Mouse (Mus musculus) retina, embryonic 14.5 days (tissue): ENCODE results near the gene Rad21l.

Experiments
- DNase-seq: peaks from one replicate; pipeline ENCODE4 v3.0.0-alpha.2; 2015; ENCODE audit warnings: low spot score

Gene Rad21l

GRCm38 (mm10) chr2:151668433-151668832, at the start of gene Rad21l:
Rad21l (minus strand) TSS chr2:151668533.
- no peak for DNase-seq

DNA sequence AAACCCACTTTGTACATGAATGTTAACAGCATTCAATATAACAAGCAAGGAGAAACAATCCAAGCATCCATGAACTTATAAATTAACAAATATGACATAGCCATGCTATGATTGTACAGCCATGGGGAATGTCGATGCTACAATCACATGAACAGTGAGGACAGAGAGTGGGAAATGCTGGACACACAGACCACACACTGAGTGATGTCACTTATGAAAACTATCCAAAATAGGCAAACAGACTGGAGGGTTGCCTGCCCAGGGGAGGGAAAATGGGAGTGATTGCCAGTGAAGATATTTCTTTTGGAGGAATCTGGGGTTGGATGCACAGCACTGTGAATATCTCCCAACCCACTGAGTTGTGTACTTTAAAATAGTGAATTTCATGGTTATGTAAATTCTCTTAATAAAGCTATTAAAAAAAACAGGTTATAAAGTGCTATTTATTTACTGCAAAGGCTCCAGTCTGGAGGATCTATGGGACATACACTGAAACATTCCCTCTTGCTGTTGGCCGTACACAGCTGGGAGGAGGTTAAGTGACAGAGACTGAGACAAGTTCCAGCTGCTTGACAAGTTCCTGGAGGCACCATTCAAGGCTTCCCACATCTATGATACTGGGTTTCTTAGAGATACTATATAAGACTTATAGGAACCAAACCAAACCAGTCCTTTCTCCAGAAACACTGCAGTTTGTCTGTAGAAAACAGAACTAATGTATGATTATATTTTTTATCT, 48.2 kb upstream of the Rad21l start:
- DNase-seq: no peak

GRCm38 (mm10) chr2:151715526-151715925, 47.2 kb upstream of the Rad21l start:
- DNase-seq: no peak

DNA sequence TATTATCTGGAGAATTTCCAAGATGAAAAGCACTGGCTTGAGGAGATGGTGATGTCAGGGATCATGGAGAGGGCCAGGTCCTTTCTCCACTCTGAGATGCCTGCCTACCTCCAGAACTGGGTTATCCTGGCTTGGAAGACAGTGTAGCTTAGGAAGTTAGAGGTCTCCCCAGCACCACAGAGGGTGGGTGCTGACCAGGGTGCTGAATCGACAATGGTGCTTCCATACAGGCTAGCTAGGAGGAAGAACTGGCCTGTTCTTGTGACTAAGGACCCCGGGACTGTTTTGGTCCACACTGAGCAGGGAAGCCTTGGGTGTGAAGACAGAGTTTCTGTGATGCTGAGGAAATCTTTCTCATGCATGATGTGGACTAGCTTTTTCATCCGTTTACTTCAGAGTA, 44.3 kb upstream of the Rad21l start:
- peak; percentile 41 for DNase-seq

DNA sequence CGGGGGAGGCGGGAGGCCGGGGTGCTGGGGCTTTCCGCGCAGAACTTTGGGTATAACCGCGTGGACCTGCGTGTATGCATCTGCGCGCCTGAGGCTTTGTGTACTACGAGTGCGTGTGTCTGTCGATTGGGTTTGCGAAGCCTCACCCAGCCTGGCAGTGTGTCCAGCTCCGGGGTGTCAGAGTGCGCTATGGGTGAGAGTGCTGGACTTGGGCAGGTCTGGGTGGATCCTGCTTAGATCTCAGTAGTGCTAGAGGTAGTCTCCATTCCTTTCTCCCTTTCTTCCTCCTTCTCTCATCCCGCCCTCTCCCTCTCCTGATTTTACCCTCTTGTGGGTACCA, 34.5 kb upstream of the Rad21l start:
- DNase-seq: peak; percentile 23

GRCm38 (mm10) chr2:151702146-151702850, 34.0 kb upstream of the Rad21l start:
- peak; percentile 59 for DNase-seq

- peak; percentile 8 for DNase-seq
Observed at GRCm38 (mm10) chr2:151701231-151702145, 33.2 kb upstream of the Rad21l start, which contains the start of gene Tmem74b. Tmem74b (plus strand) TSS chr2:151702008.

- no peak for DNase-seq
Observed at GRCm38 (mm10) chr2:151682976-151683375, 14.6 kb upstream of the Rad21l start.

DNA sequence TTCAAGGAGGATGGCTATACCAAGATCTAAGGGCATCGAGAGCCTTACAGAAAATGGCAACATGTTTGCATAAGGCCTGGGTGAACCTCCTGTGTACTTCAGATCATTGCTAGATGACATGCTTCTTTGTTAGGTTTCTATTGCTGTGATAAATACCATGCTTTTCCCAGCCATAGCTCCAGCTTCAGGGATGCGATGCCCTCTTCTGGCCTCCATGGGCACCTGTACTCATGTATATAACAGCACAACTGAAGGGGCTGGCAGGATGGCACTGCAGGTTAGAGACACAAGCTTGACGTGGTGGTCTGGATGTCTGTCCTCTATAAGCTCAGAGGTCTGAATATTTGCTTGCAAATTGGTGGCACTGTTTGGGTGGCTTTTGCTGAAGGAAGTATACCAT, 14.0 kb upstream of the Rad21l start:
- DNase-seq: peak; percentile 55

DNA sequence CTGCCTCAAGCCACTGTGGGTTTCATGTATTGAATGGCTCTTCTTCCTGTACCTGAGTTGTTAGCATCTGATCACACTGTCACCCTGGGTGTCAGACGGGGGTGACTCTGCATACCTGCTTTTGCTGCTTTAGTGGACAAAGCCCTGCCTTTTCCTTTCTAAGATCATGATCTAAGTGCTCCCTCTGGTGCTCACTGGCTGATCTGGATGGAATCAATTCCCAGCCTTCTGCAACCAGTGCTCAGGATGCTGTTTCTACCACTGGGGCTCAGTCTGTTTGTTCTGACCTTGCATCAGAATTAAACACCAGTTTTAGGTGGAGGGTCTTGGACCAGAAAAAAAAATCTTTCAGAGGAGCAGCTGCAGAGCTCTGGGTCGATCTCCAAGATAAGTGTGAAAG, 7.9 kb upstream of the Rad21l start:
- peak; percentile 13 for DNase-seq

DNA sequence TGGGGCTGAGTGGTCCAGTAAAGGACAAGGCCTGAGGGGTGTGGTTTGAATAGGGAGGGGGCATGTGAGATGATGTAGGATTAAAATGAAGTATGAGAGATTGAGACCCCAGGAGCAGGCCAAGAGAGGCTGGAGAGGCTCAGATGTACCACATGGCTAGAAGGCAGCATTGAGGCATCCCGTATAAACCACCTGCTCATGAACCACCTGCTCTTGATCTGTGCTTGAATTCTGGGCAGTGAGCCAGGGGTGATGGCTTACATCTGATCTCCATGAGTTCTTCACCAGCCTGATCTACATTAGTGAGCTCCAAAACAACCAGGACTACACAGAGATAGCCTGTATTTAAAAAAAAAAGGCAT, 2.6 kb upstream of the Rad21l start:
- DNase-seq: no peak

DNA sequence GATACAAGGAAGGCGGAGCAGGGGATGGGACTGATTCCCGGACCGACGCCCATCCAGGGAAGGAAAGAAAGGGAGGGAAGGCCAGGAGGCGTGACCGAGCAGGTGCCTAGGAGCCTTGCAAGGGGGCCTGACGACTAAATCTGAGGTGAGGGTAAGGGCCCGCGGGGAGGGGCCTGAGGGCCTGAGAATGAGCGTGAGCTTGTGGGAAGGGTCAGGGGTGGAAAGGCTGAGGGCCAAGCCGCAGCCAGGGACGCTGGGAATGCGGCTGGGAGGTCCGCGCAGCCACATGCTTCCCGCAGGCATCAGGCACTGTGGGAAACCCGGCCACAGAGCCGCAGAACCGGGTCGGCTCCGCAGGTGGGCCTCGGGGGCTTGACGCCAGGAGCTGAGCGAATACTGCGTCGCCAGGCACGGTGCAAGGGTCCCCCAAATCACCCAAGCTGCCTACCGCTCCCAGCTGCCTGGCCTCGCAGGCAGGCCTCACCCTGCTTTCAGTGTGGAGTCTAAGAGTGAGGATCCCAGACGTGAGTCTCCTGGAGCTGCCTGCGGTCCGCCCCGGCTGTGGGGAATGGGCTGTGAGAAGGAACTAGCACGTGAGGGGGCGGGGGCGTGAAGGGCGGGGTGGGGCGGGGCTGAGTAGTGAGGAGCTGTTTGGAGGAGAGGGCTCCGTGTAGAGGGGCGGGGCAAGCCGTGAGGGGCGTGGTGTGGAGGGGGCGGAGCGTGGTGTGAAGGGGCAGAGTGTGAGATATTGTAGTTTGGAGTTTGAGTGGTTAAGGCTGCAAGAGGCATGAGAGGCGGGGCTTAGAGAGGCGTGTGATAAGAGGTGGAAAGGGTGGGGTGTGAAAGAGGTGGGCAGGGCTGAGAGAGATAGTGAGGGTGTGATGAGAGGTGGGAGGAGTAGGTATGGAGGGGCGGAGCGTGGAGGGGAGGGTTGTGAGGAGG, 2.0 kb upstream of the Rad21l start:
- peak; percentile 10 for DNase-seq

GRCm38 (mm10) chr2:151652053-151652452, 16.3 kb downstream of the Rad21l start:
- DNase-seq: no peak

GRCm38 (mm10) chr2:151636015-151636402, 32.3 kb downstream of the Rad21l start:
- DNase-seq: no peak

DNA sequence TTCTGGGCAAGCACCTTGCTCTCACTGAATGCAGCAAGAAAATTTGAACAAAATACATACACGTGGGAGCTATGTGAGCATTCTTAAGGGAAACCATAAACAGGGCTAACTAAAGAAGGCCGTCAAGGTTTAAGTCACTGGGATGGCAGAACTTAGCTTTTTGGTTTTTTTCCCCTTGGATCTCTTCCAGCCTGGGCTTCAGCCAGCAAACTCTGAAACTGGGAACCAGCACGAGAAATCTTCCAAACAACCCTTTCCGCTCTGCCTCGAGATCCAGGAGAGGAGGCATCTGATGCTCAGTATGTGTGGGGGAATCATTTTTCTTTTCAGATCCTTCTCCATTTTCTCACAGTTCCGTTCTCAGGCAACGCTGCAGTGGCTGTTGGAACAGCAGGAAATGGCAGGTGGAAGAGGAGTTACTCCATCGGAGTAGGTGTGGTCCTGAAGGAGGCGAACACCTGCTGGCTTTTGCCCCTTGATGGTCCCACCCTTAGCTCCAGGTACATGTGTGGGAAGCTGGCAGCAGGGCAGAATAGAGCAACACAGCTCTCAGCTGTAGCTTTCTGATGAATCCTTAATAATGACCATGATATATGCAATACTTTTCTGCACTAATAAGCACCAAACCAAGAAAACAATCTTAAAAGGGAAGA, 32.8 kb downstream of the Rad21l start:
- DNase-seq: no peak

GRCm38 (mm10) chr2:151634903-151635302, 33.4 kb downstream of the Rad21l start:
- peak; percentile 24 for DNase-seq

- DNase-seq: no peak
Observed at GRCm38 (mm10) chr2:151632982-151633381, 35.4 kb downstream of the Rad21l start.

- peak; percentile 75 for DNase-seq
Observed at GRCm38 (mm10) chr2:151632159-151632814, 36.0 kb downstream of the Rad21l start, which contains the start of gene Snph. Snph (minus strand) TSS chr2:151632593.

DNA sequence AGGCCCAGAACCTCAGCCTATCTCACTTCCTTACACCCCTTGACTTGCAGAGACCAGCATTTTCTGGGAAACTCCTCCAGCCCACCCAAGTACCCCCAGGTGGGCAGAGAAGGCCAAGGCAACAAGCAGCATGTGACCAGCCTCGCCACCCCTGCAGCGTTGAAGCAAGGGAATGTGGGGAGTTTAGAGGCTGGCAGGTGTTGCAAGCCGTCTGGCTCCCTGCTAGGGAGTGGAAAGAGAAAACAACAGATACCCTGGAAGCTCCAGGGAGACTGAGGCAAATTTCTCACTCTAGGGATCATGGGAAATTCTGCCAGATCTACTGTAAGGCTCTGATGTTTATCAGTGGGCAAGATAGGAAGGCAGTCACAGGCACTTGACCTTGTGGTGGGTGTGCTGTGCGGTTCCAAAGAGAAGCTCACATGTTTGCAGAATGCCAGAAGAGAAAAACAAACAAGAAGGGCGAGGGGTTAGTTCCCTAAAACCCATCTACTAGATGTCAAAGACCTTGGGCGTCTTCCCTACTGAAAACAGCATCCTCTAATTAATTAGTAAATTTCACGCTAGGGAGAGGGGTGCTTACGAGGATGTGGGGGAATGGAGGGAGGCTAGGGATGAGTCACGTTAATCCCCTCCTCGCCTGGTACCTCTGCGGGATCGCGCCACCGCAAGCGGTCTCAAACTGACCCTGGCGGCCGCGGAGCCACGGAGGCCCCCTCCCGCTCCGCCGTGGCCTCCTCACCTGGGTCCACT, 36.8 kb downstream of the Rad21l start:
- peak; percentile 12 for DNase-seq

- no peak for DNase-seq
Observed at GRCm38 (mm10) chr2:151629310-151629709, 39.0 kb downstream of the Rad21l start.
